Mouse (Mus musculus): Measurements from ENCODE around the gene Krt73. TPM values are rescaled to one million over a fixed set of nuclear protein-coding genes. Genes with fewer than 3 reads are reported as not detected.

Gene Krt73
- polyA plus RNA-seq (2012) = not detected in 2 replicates

- Histone ChIP-seq H3K27me3 (ENCODE audit: control insufficient read depth) (no peaks in the 10 kb centered on the region), H3K9me3 (ENCODE audit: control insufficient read depth, low read length) (no peaks in the 10 kb centered on the region), H3K36me3 (ENCODE audit: control insufficient read depth) (no peaks in the 10 kb centered on the region), H3K4me1 (ENCODE audit: control insufficient read depth) (no peaks in the 10 kb centered on the region), H3K4me3 (replicated peaks) (no peak within 1 kb of the TSS)
- TF ChIP-seq TAL1 (IDR thresholded peaks at IDR 0.05; ENCODE audit: low read length) (no peak), GATA1 (IDR thresholded peaks at IDR 0.05; ENCODE audit: low read length) (no peak)
Observed at GRCm38 (mm10) chr15:101802296-101802835, at the start of gene Krt73. Gene Krt73 (minus strand): TSS chr15:101802346.

- no peak for TF ChIP-seq GATA1 (IDR thresholded peaks at IDR 0.05; ENCODE audit: low read length)
- no peak for TF ChIP-seq TAL1 (IDR thresholded peaks at IDR 0.05; ENCODE audit: low read length)
Observed at GRCm38 (mm10) chr15:101850694-101851093, 48.5 kb upstream of the Krt73 start, which contains the start of gene Krt1. Gene Krt1 (minus strand): TSS chr15:101850794.

GRCm38 (mm10) chr15:101845971-101846403 lies 43.8 kb upstream of the Krt73 start:
- TF ChIP-seq TAL1 (IDR thresholded peaks at IDR 0.05; ENCODE audit: low read length) (no peak), GATA1 (IDR thresholded peaks at IDR 0.05; ENCODE audit: low read length) (no peak)
- Histone ChIP-seq H3K36me3 (ENCODE audit: control insufficient read depth) (no peaks in the 10 kb centered on the region), H3K9me3 (ENCODE audit: control insufficient read depth, low read length) (no peaks in the 10 kb centered on the region), H3K4me3 (replicated peaks) (no peak overlapping the region), H3K27me3 (ENCODE audit: control insufficient read depth) (peaks cover 36% of the 10 kb centered on the region), H3K4me1 (ENCODE audit: control insufficient read depth) (no peaks in the 10 kb centered on the region)

More at GRCm38 (mm10) chr15:101850694-101851093, 48.5 kb upstream of the Krt73 start, which contains the start of gene Krt1:
- Histone ChIP-seq H3K36me3 (ENCODE audit: control insufficient read depth) (no peaks in the 10 kb centered on the region), H3K9me3 (ENCODE audit: control insufficient read depth, low read length) (no peaks in the 10 kb centered on the region), H3K4me3 (replicated peaks) (no peak within 1 kb of the TSS), H3K4me1 (ENCODE audit: control insufficient read depth) (no peaks in the 10 kb centered on the region), H3K27me3 (ENCODE audit: control insufficient read depth) (peaks cover 23% of the 10 kb centered on the region)

DNA sequence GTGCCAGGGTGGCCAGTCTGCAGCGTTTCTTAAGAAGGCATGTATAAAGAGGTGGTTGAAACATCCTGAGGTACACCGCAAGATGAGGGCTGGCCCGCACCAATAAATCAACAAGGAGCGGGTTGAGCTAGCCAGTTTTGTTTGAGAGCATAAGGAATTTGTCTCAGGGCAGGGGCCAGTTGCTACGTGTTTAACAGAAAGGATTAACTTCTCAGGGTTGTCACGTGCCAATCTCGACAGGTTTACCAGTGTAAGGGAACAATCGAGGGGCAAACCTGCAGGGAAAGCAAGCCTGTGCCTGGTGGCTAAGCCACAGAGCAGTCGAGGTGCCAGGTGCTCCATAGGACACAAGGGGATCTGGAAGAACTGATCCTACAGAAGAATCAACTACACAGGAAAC lies 41.0 kb upstream of the Krt73 start:
- Histone ChIP-seq H3K4me1 (ENCODE audit: control insufficient read depth) (no peaks in the 10 kb centered on the region), H3K4me3 (replicated peaks) (no peak overlapping the region), H3K27me3 (ENCODE audit: control insufficient read depth) (peaks cover 36% of the 10 kb centered on the region), H3K36me3 (ENCODE audit: control insufficient read depth) (no peaks in the 10 kb centered on the region), H3K9me3 (ENCODE audit: control insufficient read depth, low read length) (no peaks in the 10 kb centered on the region)
- no peak for TF ChIP-seq GATA1 (IDR thresholded peaks at IDR 0.05; ENCODE audit: low read length)
- no peak for TF ChIP-seq TAL1 (IDR thresholded peaks at IDR 0.05; ENCODE audit: low read length)

DNA sequence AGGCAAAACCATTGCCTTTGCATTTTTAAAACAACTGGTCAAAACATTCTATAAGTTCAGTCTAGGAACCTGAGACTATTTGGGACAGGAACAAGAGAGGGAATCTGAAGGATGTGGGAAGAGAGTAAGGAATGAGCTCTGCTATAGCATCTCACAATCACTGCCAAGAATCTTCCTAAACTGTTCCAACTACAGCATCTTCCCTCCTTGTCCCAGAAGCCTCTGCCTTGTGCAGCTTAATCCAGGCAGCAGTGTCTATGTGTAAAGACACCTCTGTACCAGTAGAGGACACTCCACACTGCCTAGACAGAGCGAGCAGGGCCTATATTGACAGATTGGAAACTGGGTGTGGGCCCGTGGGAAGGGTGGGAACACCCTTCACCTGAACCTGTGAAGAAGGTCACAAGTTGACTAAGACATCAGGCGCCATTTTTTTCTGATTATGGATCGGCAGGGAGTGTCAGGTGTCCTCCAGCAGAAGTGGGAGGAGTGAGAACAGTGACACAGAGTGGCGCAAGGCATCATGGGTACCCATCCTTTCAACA lies 32.7 kb upstream of the Krt73 start:
- H3K36me3 ChIP-seq (ENCODE audit: control insufficient read depth) = no peaks in the 10 kb centered on the region
- H3K4me1 ChIP-seq (ENCODE audit: control insufficient read depth) = no peaks in the 10 kb centered on the region
- no peaks in the 10 kb centered on the region for H3K27me3 ChIP-seq (ENCODE audit: control insufficient read depth)
- no peaks in the 10 kb centered on the region for H3K9me3 ChIP-seq (ENCODE audit: control insufficient read depth, low read length)
- no peak overlapping the region for H3K4me3 ChIP-seq (replicated peaks)
- TF ChIP-seq TAL1 (IDR thresholded peaks at IDR 0.05; ENCODE audit: low read length) (no peak), GATA1 (IDR thresholded peaks at IDR 0.05; ENCODE audit: low read length) (no peak)

DNA sequence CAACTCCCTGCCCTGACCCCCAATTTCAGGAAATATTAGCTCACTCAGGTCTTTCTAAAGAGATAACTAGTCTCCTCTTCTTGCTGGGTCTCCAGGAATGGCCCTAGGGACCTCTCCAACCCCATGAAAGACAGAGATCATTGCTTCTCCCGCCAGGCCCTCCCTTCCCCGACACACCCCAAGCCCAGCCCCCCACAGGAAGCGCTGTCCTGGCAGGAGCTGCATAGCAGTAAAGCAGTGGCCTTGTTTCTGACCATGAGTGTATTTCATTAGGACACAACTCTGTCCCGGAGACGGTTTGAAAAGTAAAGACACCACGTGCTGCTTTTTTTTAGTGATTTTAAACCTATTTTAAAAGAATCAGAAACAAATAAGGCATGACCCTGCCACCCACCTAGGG lies 31.0 kb upstream of the Krt73 start:
- TF ChIP-seq TAL1 (IDR thresholded peaks at IDR 0.05; ENCODE audit: low read length) = no peak
- no peak for TF ChIP-seq GATA1 (IDR thresholded peaks at IDR 0.05; ENCODE audit: low read length)
- no peaks in the 10 kb centered on the region for H3K27me3 ChIP-seq (ENCODE audit: control insufficient read depth)
- no peaks in the 10 kb centered on the region for H3K4me1 ChIP-seq (ENCODE audit: control insufficient read depth)
- no peak overlapping the region for H3K4me3 ChIP-seq (replicated peaks)
- no peaks in the 10 kb centered on the region for H3K9me3 ChIP-seq (ENCODE audit: control insufficient read depth, low read length)
- H3K36me3 ChIP-seq (ENCODE audit: control insufficient read depth) = no peaks in the 10 kb centered on the region

- TF ChIP-seq TAL1 (IDR thresholded peaks at IDR 0.05; ENCODE audit: low read length) (no peak), GATA1 (IDR thresholded peaks at IDR 0.05; ENCODE audit: low read length) (no peak)
- Histone ChIP-seq H3K4me3 (replicated peaks) (no peak overlapping the region), H3K36me3 (ENCODE audit: control insufficient read depth) (no peaks in the 10 kb centered on the region), H3K4me1 (ENCODE audit: control insufficient read depth) (no peaks in the 10 kb centered on the region), H3K9me3 (ENCODE audit: control insufficient read depth, low read length) (no peaks in the 10 kb centered on the region), H3K27me3 (ENCODE audit: control insufficient read depth) (no peaks in the 10 kb centered on the region)
Observed at GRCm38 (mm10) chr15:101829441-101829840, 27.3 kb upstream of the Krt73 start.

DNA sequence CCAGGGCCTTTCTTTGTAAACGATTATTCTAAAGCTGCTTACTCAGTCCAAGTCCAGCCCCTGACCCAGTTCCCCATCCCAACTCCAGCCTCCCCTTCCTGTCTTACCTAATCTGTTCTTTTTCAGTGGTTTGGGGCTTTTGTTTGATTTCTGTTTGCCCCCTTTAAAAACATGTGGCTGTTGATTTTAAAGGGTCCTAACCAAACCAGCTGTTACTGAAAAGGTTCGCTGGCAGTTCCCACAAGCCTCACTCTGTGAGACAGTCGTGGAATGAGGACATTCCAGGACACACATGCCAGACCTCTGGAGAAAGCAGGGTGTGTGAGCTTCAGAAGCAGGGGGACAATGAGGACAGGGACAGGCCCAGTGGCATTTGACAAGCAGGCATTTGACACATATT lies 19.6 kb upstream of the Krt73 start:
- no peak for TF ChIP-seq GATA1 (IDR thresholded peaks at IDR 0.05; ENCODE audit: low read length)
- no peak for TF ChIP-seq TAL1 (IDR thresholded peaks at IDR 0.05; ENCODE audit: low read length)

DNA sequence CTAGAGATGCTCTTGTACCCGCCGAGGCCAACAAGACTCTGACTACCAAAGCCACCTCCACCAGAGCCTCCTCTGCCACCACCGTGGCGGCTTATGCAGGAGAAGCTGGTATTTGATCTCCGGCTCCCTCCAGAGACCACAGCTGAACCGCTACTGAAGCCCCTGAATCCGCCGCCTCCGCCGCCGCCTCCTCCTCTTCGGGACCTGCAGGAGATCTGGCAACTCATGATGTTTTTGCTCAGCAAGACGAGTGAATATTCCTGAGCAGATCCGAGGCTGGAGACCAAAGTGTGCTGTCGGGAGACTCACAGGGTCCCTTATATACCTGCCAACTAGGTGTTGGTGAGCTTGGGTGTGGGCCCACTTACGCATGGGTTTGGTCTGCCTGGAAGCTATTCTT lies 15.7 kb upstream of the Krt73 start, which contains the start of gene Krt2:
Krt2 (minus strand) TSS at position 295 of the 400 bp plus-strand sequence.
- Histone ChIP-seq H3K36me3 (ENCODE audit: control insufficient read depth) (no peaks in the 10 kb centered on the region), H3K4me3 (replicated peaks) (no peak within 1 kb of the TSS), H3K27me3 (ENCODE audit: control insufficient read depth) (no peaks in the 10 kb centered on the region), H3K4me1 (ENCODE audit: control insufficient read depth) (no peaks in the 10 kb centered on the region), H3K9me3 (ENCODE audit: control insufficient read depth, low read length) (no peaks in the 10 kb centered on the region)
- TF ChIP-seq TAL1 (IDR thresholded peaks at IDR 0.05; ENCODE audit: low read length) (no peak), GATA1 (IDR thresholded peaks at IDR 0.05; ENCODE audit: low read length) (no peak)

More for the DNA sequence above, 19.6 kb upstream of the Krt73 start:
- no peaks in the 10 kb centered on the region for H3K27me3 ChIP-seq (ENCODE audit: control insufficient read depth)
- H3K9me3 ChIP-seq (ENCODE audit: control insufficient read depth, low read length) = no peaks in the 10 kb centered on the region
- no peaks in the 10 kb centered on the region for H3K4me1 ChIP-seq (ENCODE audit: control insufficient read depth)
- H3K36me3 ChIP-seq (ENCODE audit: control insufficient read depth) = no peaks in the 10 kb centered on the region
- no peak overlapping the region for H3K4me3 ChIP-seq (replicated peaks)

All from erythroblast, embryonic 14.5 days (primary cell).